Mouse (Mus musculus): ENCODE measurements around the gene Ptger1.
A peak's percentile ranks its signal among the peaks of the same experiment; 100 is the strongest.

Gene Ptger1

GRCm38 (mm10) chr8:83665969-83666865 is at the start of gene Ptger1:
Ptger1 (plus strand) TSS chr8:83666678.
- DNase-seq, result peak; percentile 98

GRCm38 (mm10) chr8:83617111-83617510 is 49.4 kb upstream of the Ptger1 start:
- DNase-seq, result no peak

GRCm38 (mm10) chr8:83618566-83618965 is 47.9 kb upstream of the Ptger1 start:
- DNase-seq, result peak; percentile 23

GRCm38 (mm10) chr8:83619568-83620285 is 46.8 kb upstream of the Ptger1 start:
- DNase-seq, result peak; percentile 78

GRCm38 (mm10) chr8:83621691-83622388 is 44.6 kb upstream of the Ptger1 start:
- DNase-seq, result peak; percentile 74

GRCm38 (mm10) chr8:83622389-83622989 is 44.0 kb upstream of the Ptger1 start:
- DNase-seq, result peak; percentile 97

GRCm38 (mm10) chr8:83623549-83623948 is 42.9 kb upstream of the Ptger1 start:
- peak; percentile 80 for DNase-seq

- DNase-seq, result peak; percentile 80
These were observed 41.7 kb upstream of the Ptger1 start for GRCm38 (mm10) chr8:83624739-83625138.

- DNase-seq, result peak; percentile 80
These were observed 40.7 kb upstream of the Ptger1 start for GRCm38 (mm10) chr8:83625676-83626299.

GRCm38 (mm10) chr8:83632083-83632707 is 34.3 kb upstream of the Ptger1 start:
- DNase-seq, result no peak

- no peak for DNase-seq
These were observed 27.6 kb upstream of the Ptger1 start for GRCm38 (mm10) chr8:83638856-83639255.

- DNase-seq, result no peak
These were observed 26.8 kb upstream of the Ptger1 start for GRCm38 (mm10) chr8:83639649-83640048.

- peak; percentile 74 for DNase-seq
These were observed 19.0 kb upstream of the Ptger1 start for GRCm38 (mm10) chr8:83647511-83647910.

GRCm38 (mm10) chr8:83648031-83648430 is 18.4 kb upstream of the Ptger1 start:
- peak; percentile 5 for DNase-seq

GRCm38 (mm10) chr8:83649699-83650098 is 16.8 kb upstream of the Ptger1 start:
- peak; percentile 75 for DNase-seq

- DNase-seq, result peak; percentile 100
These were observed 14.3 kb upstream of the Ptger1 start, which contains the start of gene Gipc1 for GRCm38 (mm10) chr8:83652030-83652743. Gipc1 (plus strand) TSS chr8:83652677.

- peak; percentile 96 for DNase-seq
These were observed 13.5 kb upstream of the Ptger1 start for GRCm38 (mm10) chr8:83652744-83653661.

GRCm38 (mm10) chr8:83653662-83654017 is 12.8 kb upstream of the Ptger1 start:
- DNase-seq, result no peak

GRCm38 (mm10) chr8:83654725-83655124 is 11.8 kb upstream of the Ptger1 start:
- peak; percentile 88 for DNase-seq

- DNase-seq, result peak; percentile 90
These were observed 10.4 kb upstream of the Ptger1 start for GRCm38 (mm10) chr8:83656043-83656442.
